Mouse (Mus musculus): ENCODE measurements at regions not wholly inside any gene's neighbourhood (a gene's known extent, or its start where the extent isn't known, plus 50 kb on each side); places are given as distances from the start of the nearest gene placed in this dataset.
"Not testable (repeated sequence)": the region's sequence is repeated elsewhere in the genome, so short reads cannot be mapped to it uniquely, and the experiment has no call there.

DNA sequence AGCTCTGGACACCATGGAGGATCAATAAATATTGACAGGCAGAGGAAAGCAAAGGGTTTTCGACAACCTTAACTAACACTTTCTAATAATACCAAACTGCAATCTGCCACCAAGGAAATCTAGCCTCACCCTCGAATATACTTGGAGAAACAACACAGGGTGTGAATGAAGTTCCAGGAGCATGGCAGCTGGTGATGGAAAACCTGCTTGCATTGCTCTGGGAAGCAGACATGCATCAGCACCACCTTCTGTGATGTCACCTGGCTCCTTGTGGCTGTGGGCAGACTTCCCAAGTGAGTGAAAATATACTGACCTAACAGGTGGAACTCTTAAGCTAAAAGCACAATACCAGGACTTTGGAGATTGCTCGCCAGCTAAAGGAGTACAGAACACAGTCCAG is 338.5 kb downstream of the Tm4sf1 start:
- WGBS, result 78% methylated on average over 3 of the region's 3 CpGs
- Histone ChIP-seq H3K36me3 (replicated peaks) (no peaks in the 10 kb centered on the region), H3K27ac (no peak overlapping the region), H3K4me1 (peaks cover 13% of the 10 kb centered on the region), H3K27me3 (ENCODE audit: poor library complexity, severe bottlenecking) (no peaks in the 10 kb centered on the region), H3K9me3 (no peaks in the 10 kb centered on the region), H3K4me3 (no peak overlapping the region)
- no peak for DNase-seq (ENCODE audit: extremely low spot score, low spot score)

DNA sequence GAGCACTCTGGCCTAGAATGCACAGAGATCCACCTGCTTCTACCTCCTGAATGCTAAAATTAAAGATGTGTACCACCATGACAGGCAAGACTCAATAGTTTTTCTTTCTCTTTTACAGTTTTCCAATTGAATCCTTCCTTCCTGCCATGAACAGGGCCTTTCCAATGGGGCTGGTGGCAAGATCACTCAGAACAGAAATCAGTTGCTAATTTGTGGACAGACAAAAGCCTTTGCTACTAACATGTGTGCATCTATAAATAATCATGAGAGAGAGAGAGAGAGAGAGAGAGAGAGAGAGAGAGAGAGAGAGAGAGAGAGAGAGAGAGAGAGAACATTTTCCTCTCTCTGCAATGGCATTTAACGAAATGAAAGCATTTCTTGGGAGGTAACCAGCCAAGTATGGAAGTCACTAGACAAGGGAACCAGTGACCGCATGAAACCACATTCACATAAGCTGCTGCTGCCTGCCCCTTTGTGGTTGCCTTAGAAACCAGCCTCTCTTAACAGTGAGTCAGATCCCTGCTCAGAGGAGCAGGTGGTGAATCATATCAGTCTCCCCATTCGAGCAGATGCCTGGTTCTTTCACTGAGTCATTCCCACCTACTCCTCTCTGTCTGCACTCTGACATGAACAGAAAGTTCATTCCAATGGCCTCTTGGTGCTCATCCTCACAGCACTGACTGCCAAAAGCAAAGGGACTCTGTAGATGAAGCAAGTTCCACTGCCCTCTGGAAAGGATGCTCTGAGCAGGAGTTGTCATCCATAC is 339.4 kb downstream of the Tm4sf1 start:
- no peaks in the 10 kb centered on the region for H3K9me3 ChIP-seq
- peak overlapping the region; percentile 60 for H3K27ac ChIP-seq
- DNase-seq (ENCODE audit: extremely low spot score, low spot score), result peak; percentile 15

DNA sequence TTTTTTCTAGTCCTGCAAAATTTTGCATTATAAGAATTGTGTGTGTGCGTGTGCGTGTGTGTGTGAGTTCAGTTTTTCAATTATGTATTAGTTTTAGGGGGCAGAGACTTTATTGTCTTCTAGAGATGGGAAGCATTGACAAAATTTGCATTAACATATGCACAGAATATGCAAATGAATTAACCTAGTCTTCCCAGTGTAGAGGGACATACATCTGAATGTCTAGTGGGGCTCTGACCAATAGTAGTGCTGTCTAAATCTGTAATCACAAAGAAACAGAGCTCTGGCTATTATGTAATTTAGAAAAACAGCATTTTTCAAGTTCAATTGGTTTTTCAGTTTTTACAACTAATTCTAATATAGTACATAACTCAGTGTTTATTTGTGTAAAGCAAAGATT is 344.8 kb downstream of the Tm4sf1 start:
- no peak overlapping the region for H3K4me3 ChIP-seq

More for the DNA sequence above, 339.4 kb downstream of the Tm4sf1 start:
- Histone ChIP-seq H3K36me3 (replicated peaks) (no peaks in the 10 kb centered on the region), H3K4me1 (peaks cover 19% of the 10 kb centered on the region), H3K4me3 (no peak overlapping the region), H3K27me3 (ENCODE audit: poor library complexity, severe bottlenecking) (no peaks in the 10 kb centered on the region)
- WGBS, result 25% methylated on average over 3 of the region's 3 CpGs

DNA sequence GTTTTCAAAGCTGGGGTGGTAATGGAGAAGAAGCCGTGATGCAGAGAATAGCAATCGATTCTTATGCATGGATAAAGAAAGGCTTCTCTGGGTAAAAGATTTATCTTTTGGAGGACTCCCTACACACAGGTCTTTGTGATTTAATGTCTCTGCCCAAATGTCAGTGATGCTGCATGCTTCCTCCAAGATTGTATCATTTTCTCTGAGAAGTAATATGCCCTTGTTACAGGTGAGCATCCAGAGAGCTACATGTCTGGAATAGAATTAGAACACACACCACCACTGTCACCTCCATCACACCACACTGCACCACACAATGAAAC is 346.0 kb downstream of the Tm4sf1 start:
- H3K4me1 ChIP-seq, result peaks cover 30% of the 10 kb centered on the region
- H3K27ac ChIP-seq, result peak overlapping the region; percentile 65
- 48% methylated on average over 2 of the region's 2 CpGs for WGBS
- no peaks in the 10 kb centered on the region for H3K36me3 ChIP-seq (replicated peaks)
- no peaks in the 10 kb centered on the region for H3K27me3 ChIP-seq (ENCODE audit: poor library complexity, severe bottlenecking)
- H3K9me3 ChIP-seq, result no peaks in the 10 kb centered on the region
- no peak overlapping the region for H3K4me3 ChIP-seq
- DNase-seq (ENCODE audit: extremely low spot score, low spot score), result no peak

More for the DNA sequence above, 344.8 kb downstream of the Tm4sf1 start:
- no peaks in the 10 kb centered on the region for H3K9me3 ChIP-seq
- no peak for DNase-seq (ENCODE audit: extremely low spot score, low spot score)
- H3K36me3 ChIP-seq (replicated peaks), result no peaks in the 10 kb centered on the region
- no peak overlapping the region for H3K27ac ChIP-seq
- no peaks in the 10 kb centered on the region for H3K27me3 ChIP-seq (ENCODE audit: poor library complexity, severe bottlenecking)
- peaks cover 32% of the 10 kb centered on the region for H3K4me1 ChIP-seq
- WGBS, result 97% methylated on average over 2 of the region's 2 CpGs

DNA sequence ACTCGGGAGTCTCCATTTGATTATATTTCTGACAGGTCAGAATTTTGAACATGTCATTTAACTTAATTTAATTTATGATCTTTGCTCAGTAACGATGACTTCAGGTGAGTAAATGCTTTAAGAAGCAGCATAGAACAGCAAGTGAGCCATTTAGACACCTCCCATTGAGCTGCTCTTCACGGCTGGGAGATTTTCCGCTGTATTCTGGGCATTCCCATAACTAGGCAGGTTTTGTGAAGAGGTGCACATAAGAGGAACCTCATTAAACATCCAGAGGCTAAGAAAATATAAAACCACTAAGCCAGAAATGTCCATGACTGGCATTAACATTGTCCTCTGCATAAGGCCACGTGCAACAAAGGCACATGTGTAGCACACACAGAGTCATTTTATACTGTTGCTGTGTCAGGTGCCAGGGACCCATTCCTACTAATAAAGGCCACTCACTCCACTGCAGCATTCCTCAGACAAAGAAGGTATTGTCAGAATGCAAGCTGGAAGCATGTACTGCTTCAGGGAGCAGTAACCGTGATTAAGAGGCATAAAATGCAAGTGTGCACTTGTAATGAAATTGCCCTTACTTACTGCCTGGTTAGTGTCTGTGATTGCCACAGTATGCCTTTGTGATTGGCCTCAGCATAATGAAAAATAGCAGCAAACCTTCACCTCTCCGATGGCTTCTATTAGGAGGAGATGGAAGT is 346.5 kb downstream of the Tm4sf1 start:
- peak overlapping the region; percentile 65 for H3K27ac ChIP-seq
- H3K27me3 ChIP-seq (ENCODE audit: poor library complexity, severe bottlenecking), result no peaks in the 10 kb centered on the region
- no peak overlapping the region for H3K4me3 ChIP-seq
- DNase-seq (ENCODE audit: extremely low spot score, low spot score), result peak; percentile 24
- H3K9me3 ChIP-seq, result no peaks in the 10 kb centered on the region
- peaks cover 30% of the 10 kb centered on the region for H3K4me1 ChIP-seq
- H3K36me3 ChIP-seq (replicated peaks), result no peaks in the 10 kb centered on the region
- 43% methylated on average over 7 of the region's 7 CpGs for WGBS

DNA sequence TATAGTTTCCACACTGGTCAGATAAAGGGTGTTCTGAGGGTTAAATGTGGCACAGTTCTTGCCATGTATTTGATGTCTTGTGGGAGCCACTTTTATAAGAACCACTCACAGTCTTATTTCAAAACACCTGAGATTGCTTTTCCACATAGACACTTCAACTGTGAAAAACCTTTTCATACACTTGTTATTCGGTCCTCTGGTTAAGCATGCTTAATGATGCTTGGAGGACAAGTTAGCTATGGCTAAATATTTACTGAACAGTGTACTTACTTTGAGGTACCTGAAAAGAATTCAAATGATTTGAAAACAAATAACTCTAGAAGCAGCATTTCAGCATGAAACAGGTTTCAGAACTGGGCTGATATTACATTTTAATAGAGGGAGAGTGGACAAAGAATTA is 359.2 kb downstream of the Tm4sf1 start:
- not testable (repeated sequence) for H3K4me1 ChIP-seq; H3K27ac ChIP-seq; H3K4me3 ChIP-seq; DNase-seq (ENCODE audit: extremely low spot score, low spot score); H3K36me3 ChIP-seq (replicated peaks); H3K9me3 ChIP-seq; H3K27me3 ChIP-seq (ENCODE audit: poor library complexity, severe bottlenecking)
- no CpG with 5 or more reads among the region's 1 CpGs for WGBS

DNA sequence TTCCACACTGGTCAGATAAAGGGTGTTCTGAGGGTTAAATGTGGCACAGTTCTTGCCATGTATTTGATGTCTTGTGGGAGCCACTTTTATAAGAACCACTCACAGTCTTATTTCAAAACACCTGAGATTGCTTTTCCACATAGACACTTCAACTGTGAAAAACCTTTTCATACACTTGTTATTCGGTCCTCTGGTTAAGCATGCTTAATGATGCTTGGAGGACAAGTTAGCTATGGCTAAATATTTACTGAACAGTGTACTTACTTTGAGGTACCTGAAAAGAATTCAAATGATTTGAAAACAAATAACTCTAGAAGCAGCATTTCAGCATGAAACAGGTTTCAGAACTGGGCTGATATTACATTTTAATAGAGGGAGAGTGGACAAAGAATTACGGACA is 372.8 kb downstream of the Tm4sf1 start:
- H3K4me1 ChIP-seq; DNase-seq (ENCODE audit: extremely low spot score, low spot score); H3K27me3 ChIP-seq (ENCODE audit: poor library complexity, severe bottlenecking); H3K36me3 ChIP-seq (replicated peaks); H3K9me3 ChIP-seq; H3K27ac ChIP-seq; H3K4me3 ChIP-seq: not testable (repeated sequence)
- 100% methylated on average over 1 of the region's 2 CpGs for WGBS

DNA sequence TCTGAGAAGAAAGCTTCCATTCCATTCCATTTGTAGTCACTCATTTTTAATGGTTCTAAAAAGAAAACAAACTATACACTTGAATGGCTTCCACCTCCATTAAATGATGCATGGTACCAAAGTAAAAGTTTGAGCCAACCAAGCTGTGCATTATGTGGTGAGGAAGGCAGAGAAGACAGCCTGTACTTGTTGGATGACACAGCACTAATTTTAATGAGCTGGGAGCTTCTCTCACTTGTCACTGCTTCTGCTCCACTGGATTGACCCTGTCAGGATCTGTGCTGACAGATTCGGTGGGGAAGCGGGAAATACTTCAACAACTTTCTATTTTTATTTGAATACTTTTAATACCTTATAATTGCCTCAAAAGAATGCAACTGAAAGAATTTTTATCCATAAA is 403.3 kb downstream of the Tm4sf1 start:
- no peaks in the 10 kb centered on the region for H3K36me3 ChIP-seq (replicated peaks)
- H3K9me3 ChIP-seq, result no peaks in the 10 kb centered on the region
- H3K27ac ChIP-seq, result no peak overlapping the region
- H3K4me3 ChIP-seq, result no peak overlapping the region
- DNase-seq (ENCODE audit: extremely low spot score, low spot score), result no peak
- no peaks in the 10 kb centered on the region for H3K27me3 ChIP-seq (ENCODE audit: poor library complexity, severe bottlenecking)
- 88% methylated on average over 2 of the region's 2 CpGs for WGBS
- H3K4me1 ChIP-seq, result peaks cover 7% of the 10 kb centered on the region; the same call in 1 of the 2 replicates

DNA sequence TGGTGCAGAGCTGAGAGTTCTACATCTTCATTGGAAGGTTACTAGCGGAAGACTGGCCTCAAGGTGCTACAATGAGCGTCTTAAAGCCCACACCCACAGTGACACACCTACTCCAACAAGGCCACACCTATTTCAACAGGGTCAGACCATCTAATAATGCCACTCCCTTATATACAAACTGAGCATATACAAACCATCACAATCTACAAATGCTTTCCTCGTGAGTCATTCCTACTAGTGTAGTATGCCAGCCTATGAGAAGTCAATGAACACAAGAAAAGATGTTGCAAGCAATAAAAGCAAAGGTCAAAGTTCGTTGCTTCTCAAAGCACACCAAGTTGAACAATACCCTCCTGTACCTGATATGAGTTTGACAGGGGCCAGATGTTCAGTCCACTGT is 424.7 kb downstream of the Tm4sf1 start:
- no peaks in the 10 kb centered on the region for H3K9me3 ChIP-seq
- H3K4me3 ChIP-seq, result no peak overlapping the region
- no peaks in the 10 kb centered on the region for H3K4me1 ChIP-seq
- no peaks in the 10 kb centered on the region for H3K36me3 ChIP-seq (replicated peaks)
- no peaks in the 10 kb centered on the region for H3K27me3 ChIP-seq (ENCODE audit: poor library complexity, severe bottlenecking)
- WGBS, result 90% methylated on average over 4 of the region's 4 CpGs
- DNase-seq (ENCODE audit: extremely low spot score, low spot score), result no peak
- H3K27ac ChIP-seq, result no peak overlapping the region

DNA sequence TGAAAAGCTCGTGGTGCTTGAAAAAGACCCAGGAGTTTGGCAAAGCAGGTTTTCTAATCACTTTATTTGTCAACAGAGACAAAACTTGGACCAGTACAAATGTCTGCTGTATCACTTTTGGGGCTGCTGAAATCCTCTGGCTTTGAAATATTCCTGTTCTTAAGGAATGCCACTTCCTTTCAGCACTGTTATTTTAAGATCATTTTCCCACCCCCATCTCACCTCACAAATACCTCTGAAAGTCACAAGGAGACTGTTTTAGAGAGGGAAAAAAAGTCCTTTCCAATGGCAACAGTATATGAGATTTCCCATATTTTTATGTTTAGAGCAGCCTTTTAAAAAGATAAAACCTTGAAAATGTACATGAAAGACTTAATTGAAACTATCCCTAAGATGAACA is 438.2 kb downstream of the Tm4sf1 start:
- H3K27ac ChIP-seq, result no peak overlapping the region
- no peaks in the 10 kb centered on the region for H3K9me3 ChIP-seq
- 0 out of 2 replicates have a peak, but pooled peaks cover 3% of the 10 kb centered on the region for H3K4me1 ChIP-seq
- DNase-seq (ENCODE audit: extremely low spot score, low spot score), result no peak
- no peaks in the 10 kb centered on the region for H3K27me3 ChIP-seq (ENCODE audit: poor library complexity, severe bottlenecking)
- 85% methylated on average over 1 of the region's 1 CpGs for WGBS
- no peaks in the 10 kb centered on the region for H3K36me3 ChIP-seq (replicated peaks)
- no peak overlapping the region for H3K4me3 ChIP-seq

DNA sequence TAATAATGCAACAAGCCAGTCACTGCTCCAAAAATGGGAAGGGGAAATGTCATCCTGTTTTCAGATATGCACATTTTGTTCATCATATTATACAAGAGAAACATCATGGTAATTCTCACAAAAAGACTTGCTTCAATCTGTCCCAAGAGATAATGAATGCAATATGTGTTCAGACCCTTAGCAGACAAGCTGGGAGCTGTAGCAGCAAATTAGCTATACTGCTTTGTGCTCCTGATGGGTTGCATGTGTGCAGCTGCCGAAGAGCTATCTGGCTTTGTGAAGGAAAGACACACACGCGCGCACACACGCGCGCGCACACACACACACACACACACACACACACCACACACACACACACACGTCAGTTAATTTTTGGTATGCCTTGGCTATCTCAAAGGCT is 441.9 kb downstream of the Tm4sf1 start:
- Histone ChIP-seq H3K4me1 (0 out of 2 replicates have a peak, but pooled peaks cover 3% of the 10 kb centered on the region), H3K36me3 (replicated peaks) (no peaks in the 10 kb centered on the region), H3K9me3 (no peaks in the 10 kb centered on the region), H3K27me3 (ENCODE audit: poor library complexity, severe bottlenecking) (no peaks in the 10 kb centered on the region), H3K4me3 (no peak overlapping the region), H3K27ac (no peak overlapping the region)
- no peak for DNase-seq (ENCODE audit: extremely low spot score, low spot score)
- 91% methylated on average over 9 of the region's 9 CpGs for WGBS

DNA sequence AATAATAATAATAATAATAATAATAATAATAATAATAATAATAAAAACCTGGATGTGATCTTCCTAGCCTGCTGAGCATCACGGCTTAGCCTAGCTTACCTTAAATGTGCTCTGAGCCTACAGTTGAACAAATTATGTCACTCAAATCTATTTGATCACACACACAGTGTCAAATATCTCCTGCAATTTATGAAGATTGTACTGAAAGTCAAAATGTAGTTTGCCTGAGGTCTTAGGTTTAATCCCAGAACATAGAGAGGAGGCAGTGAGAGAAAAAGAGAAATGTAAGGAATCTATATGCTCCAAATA is 456.4 kb downstream of the Tm4sf1 start:
- no peaks in the 10 kb centered on the region for H3K36me3 ChIP-seq (replicated peaks)
- WGBS, result 91% methylated on average over 1 of the region's 1 CpGs
- peaks cover 7% of the 10 kb centered on the region for H3K4me1 ChIP-seq
- no peak overlapping the region for H3K27ac ChIP-seq
- no peak for DNase-seq (ENCODE audit: extremely low spot score, low spot score)
- no peaks in the 10 kb centered on the region for H3K9me3 ChIP-seq
- H3K27me3 ChIP-seq (ENCODE audit: poor library complexity, severe bottlenecking), result no peaks in the 10 kb centered on the region
- H3K4me3 ChIP-seq, result no peak overlapping the region

DNA sequence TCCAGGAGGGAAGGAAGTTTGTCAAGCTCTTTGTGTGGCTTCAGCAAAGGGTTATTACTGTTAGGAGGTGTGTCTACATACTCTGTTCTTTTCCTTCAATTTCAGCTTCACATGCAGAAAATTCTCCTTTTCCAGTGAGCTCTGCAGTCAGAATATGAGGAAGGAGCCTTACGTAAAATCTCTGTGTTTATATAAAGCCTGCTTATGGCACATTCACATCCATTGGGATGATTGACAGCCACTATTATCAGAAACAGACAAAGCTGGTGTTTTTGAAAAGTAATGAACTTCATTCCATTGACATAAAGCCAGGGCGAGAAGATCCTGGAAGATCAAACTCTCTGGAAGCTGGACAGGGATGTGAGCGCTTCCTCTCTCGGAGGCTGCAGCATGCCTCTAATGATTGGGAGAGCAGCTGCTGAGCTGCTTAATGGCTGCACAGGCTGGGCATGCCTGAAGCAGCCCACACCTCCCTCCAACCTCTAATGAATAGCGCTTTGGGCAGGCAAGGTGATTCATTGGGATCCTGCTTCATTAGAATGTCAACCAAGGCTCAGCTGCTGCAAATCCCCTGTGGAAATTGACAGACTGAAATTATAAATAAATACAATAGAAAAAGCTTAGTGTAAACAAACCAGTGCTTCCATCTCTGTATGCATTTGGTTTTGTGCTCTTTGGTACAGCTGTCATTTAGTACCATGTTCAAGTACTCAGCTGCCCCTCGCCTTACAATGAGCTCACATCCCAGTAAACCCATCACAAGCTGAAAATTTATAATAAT is 456.9 kb downstream of the Tm4sf1 start:
- Histone ChIP-seq H3K9me3 (no peaks in the 10 kb centered on the region), H3K4me1 (peaks cover 7% of the 10 kb centered on the region), H3K27ac (no peak overlapping the region), H3K4me3 (no peak overlapping the region), H3K27me3 (ENCODE audit: poor library complexity, severe bottlenecking) (no peaks in the 10 kb centered on the region), H3K36me3 (replicated peaks) (no peaks in the 10 kb centered on the region)
- no peak for DNase-seq (ENCODE audit: extremely low spot score, low spot score)
- 46% methylated on average over 6 of the region's 6 CpGs for WGBS

Data from forebrain, embryonic 10.5 days (tissue).